Mouse (Mus musculus) testis, postnatal 14 days (tissue): ENCODE data around the gene Gm8011.
"Not testable (repeated sequence)": the region's sequence is repeated elsewhere in the genome, so short reads cannot be mapped to it uniquely, and the experiment has no call there.

Source experiments
- DNase-seq: peaks from one replicate; pipeline ENCODE4 v3.0.0; 2021; ENCODE audit warnings: low spot score

Gene Gm8011

GRCm38 (mm10) chr14:42463581-42463980 is at the start of gene Gm8011:
Gene Gm8011 (plus strand): TSS chr14:42463881.
- not testable (repeated sequence) for DNase-seq

- DNase-seq = not testable (repeated sequence)
Measured at GRCm38 (mm10) chr14:42439573-42439972, 24.1 kb upstream of the Gm8011 start, which contains the start of gene Gm8005. Gene Gm8005 (minus strand): TSS chr14:42439673.

- not testable (repeated sequence) for DNase-seq
Measured at GRCm38 (mm10) chr14:42502249-42502648, 38.6 kb downstream of the Gm8011 start, which contains the start of gene Gm8020. Gene Gm8020 (minus strand): TSS chr14:42502349.
